Mouse (Mus musculus): ENCODE data around the gene Pter. TPM values are rescaled to one million over a fixed set of nuclear protein-coding genes. Genes with fewer than 3 reads are reported as not detected.

The Pter gene
- polyA plus RNA-seq, 1 experiment from 2014 or later = 6.5 TPM

GRCm38 (mm10) chr2:12984901-12985732 is 61.3 kb downstream of the Pter start:
- no peaks in the 10 kb centered on the region for H3K4me1 ChIP-seq (replicated peaks; ENCODE audit: control insufficient read depth, insufficient read depth, low read length)
- no peaks in the 10 kb centered on the region for H3K36me3 ChIP-seq (ENCODE audit: control insufficient read depth, insufficient read depth)
- H3K4me2 ChIP-seq (ENCODE audit: low read length) = no peak overlapping the region
- no peak overlapping the region for H3K9ac ChIP-seq (replicated peaks; ENCODE audit: low read depth, low read length)
- 32% methylated on average over 4 of the region's 4 CpGs for WGBS
- H3K9me3 ChIP-seq (ENCODE audit: control insufficient read depth, low read length) = no peaks in the 10 kb centered on the region
- no peak overlapping the region for H3K27ac ChIP-seq (ENCODE audit: low read length)
- H3K27me3 ChIP-seq (replicated peaks; ENCODE audit: control insufficient read depth, insufficient read depth, low read length) = no peaks in the 10 kb centered on the region
- H3K4me3 ChIP-seq (replicated peaks; ENCODE audit: low read length) = no peak overlapping the region
- peak; percentile 85 for ATAC-seq

GRCm38 (mm10) chr2:13000026-13000425 is 76.2 kb downstream of the Pter start:
- no peak overlapping the region for H3K4me3 ChIP-seq (replicated peaks; ENCODE audit: low read length)
- no peak overlapping the region for H3K27ac ChIP-seq (ENCODE audit: low read length)
- no peak overlapping the region for H3K4me2 ChIP-seq (ENCODE audit: low read length)
- no peaks in the 10 kb centered on the region for H3K36me3 ChIP-seq (ENCODE audit: control insufficient read depth, insufficient read depth)
- no peaks in the 10 kb centered on the region for H3K9me3 ChIP-seq (ENCODE audit: control insufficient read depth, low read length)
- H3K27me3 ChIP-seq (replicated peaks; ENCODE audit: control insufficient read depth, insufficient read depth, low read length) = no peaks in the 10 kb centered on the region
- 77% methylated on average over 2 of the region's 2 CpGs for WGBS
- ATAC-seq = no peak
- no peaks in the 10 kb centered on the region for H3K4me1 ChIP-seq (replicated peaks; ENCODE audit: control insufficient read depth, insufficient read depth, low read length)
- H3K9ac ChIP-seq (replicated peaks; ENCODE audit: low read depth, low read length) = no peak overlapping the region

GRCm38 (mm10) chr2:13008433-13008832 is 84.6 kb downstream of the Pter start:
- H3K4me2 ChIP-seq (ENCODE audit: low read length) = no peak overlapping the region
- no peaks in the 10 kb centered on the region for H3K36me3 ChIP-seq (ENCODE audit: control insufficient read depth, insufficient read depth)
- peaks cover 30% of the 10 kb centered on the region for H3K27me3 ChIP-seq (replicated peaks; ENCODE audit: control insufficient read depth, insufficient read depth, low read length)
- no peak for ATAC-seq
- H3K27ac ChIP-seq (ENCODE audit: low read length) = no peak overlapping the region
- WGBS = 68% methylated on average over 1 of the region's 1 CpGs
- no peaks in the 10 kb centered on the region for H3K9me3 ChIP-seq (ENCODE audit: control insufficient read depth, low read length)
- H3K4me3 ChIP-seq (replicated peaks; ENCODE audit: low read length) = no peak overlapping the region
- peaks cover 27% of the 10 kb centered on the region for H3K4me1 ChIP-seq (replicated peaks; ENCODE audit: control insufficient read depth, insufficient read depth, low read length)
- H3K9ac ChIP-seq (replicated peaks; ENCODE audit: low read depth, low read length) = no peak overlapping the region

GRCm38 (mm10) chr2:13009261-13009972 is 85.6 kb downstream of the Pter start:
- H3K4me1 ChIP-seq (replicated peaks; ENCODE audit: control insufficient read depth, insufficient read depth, low read length) = peaks cover 27% of the 10 kb centered on the region
- H3K9ac ChIP-seq (replicated peaks; ENCODE audit: low read depth, low read length) = peak overlapping the region; percentile 61; the same call in 1 of the 2 replicates
- peaks cover 30% of the 10 kb centered on the region for H3K27me3 ChIP-seq (replicated peaks; ENCODE audit: control insufficient read depth, insufficient read depth, low read length)
- peak overlapping the region; percentile 57 for H3K4me3 ChIP-seq (replicated peaks; ENCODE audit: low read length)
- H3K4me2 ChIP-seq (ENCODE audit: low read length) = peak overlapping the region; percentile 99
- H3K9me3 ChIP-seq (ENCODE audit: control insufficient read depth, low read length) = no peaks in the 10 kb centered on the region
- H3K36me3 ChIP-seq (ENCODE audit: control insufficient read depth, insufficient read depth) = no peaks in the 10 kb centered on the region
- peak; percentile 22; the same call in 1 of the 2 replicates for ATAC-seq
- H3K27ac ChIP-seq (ENCODE audit: low read length) = no peak overlapping the region
- WGBS = 6% methylated on average over 18 of the region's 18 CpGs

- peak overlapping the region; percentile 99 for H3K4me2 ChIP-seq (ENCODE audit: low read length)
- no peaks in the 10 kb centered on the region for H3K9me3 ChIP-seq (ENCODE audit: control insufficient read depth, low read length)
- ATAC-seq = peak; percentile 27
- no peak overlapping the region for H3K27ac ChIP-seq (ENCODE audit: low read length)
- 2% methylated on average over 31 of the region's 31 CpGs for WGBS
- H3K9ac ChIP-seq (replicated peaks; ENCODE audit: low read depth, low read length) = peak overlapping the region; percentile 61
- no peaks in the 10 kb centered on the region for H3K36me3 ChIP-seq (ENCODE audit: control insufficient read depth, insufficient read depth)
- peak overlapping the region; percentile 57 for H3K4me3 ChIP-seq (replicated peaks; ENCODE audit: low read length)
- peaks cover 27% of the 10 kb centered on the region for H3K4me1 ChIP-seq (replicated peaks; ENCODE audit: control insufficient read depth, insufficient read depth, low read length)
- peaks cover 30% of the 10 kb centered on the region for H3K27me3 ChIP-seq (replicated peaks; ENCODE audit: control insufficient read depth, insufficient read depth, low read length)
Observed at GRCm38 (mm10) chr2:13010030-13010459, 86.2 kb downstream of the Pter start.

GRCm38 (mm10) chr2:13010460-13011341 is 86.9 kb downstream of the Pter start:
- WGBS = under 1% methylated on average over 74 of the region's 75 CpGs
- H3K27ac ChIP-seq (ENCODE audit: low read length) = no peak overlapping the region

GRCm38 (mm10) chr2:13011472-13011871 is 87.6 kb downstream of the Pter start, which contains the start of gene C1ql3:
TSS of gene C1ql3 (minus strand) at chr2:13011806.
- H3K4me2 ChIP-seq (ENCODE audit: low read length) = peak within 1 kb of the TSS; percentile 99
- peaks cover 30% of the 10 kb centered on the region for H3K27me3 ChIP-seq (replicated peaks; ENCODE audit: control insufficient read depth, insufficient read depth, low read length)

More at GRCm38 (mm10) chr2:13010460-13011341, 86.9 kb downstream of the Pter start:
- Histone ChIP-seq H3K4me2 (ENCODE audit: low read length) (peak overlapping the region; percentile 99), H3K9me3 (ENCODE audit: control insufficient read depth, low read length) (no peaks in the 10 kb centered on the region), H3K36me3 (ENCODE audit: control insufficient read depth, insufficient read depth) (no peaks in the 10 kb centered on the region), H3K9ac (replicated peaks; ENCODE audit: low read depth, low read length) (peak overlapping the region; percentile 61), H3K4me1 (replicated peaks; ENCODE audit: control insufficient read depth, insufficient read depth, low read length) (peaks cover 27% of the 10 kb centered on the region), H3K4me3 (replicated peaks; ENCODE audit: low read length) (peak overlapping the region; percentile 57), H3K27me3 (replicated peaks; ENCODE audit: control insufficient read depth, insufficient read depth, low read length) (peaks cover 30% of the 10 kb centered on the region)
- peak; percentile 62 for ATAC-seq

GRCm38 (mm10) chr2:13011973-13012372 is 88.1 kb downstream of the Pter start:
- no peak overlapping the region for H3K9ac ChIP-seq (replicated peaks; ENCODE audit: low read depth, low read length)

More at GRCm38 (mm10) chr2:13011472-13011871, 87.6 kb downstream of the Pter start, which contains the start of gene C1ql3:
- peak within 1 kb of the TSS; percentile 57 for H3K4me3 ChIP-seq (replicated peaks; ENCODE audit: low read length)
- peaks cover 27% of the 10 kb centered on the region for H3K4me1 ChIP-seq (replicated peaks; ENCODE audit: control insufficient read depth, insufficient read depth, low read length)
- no peaks in the 10 kb centered on the region for H3K36me3 ChIP-seq (ENCODE audit: control insufficient read depth, insufficient read depth)
- no peak within 1 kb of the TSS for H3K27ac ChIP-seq (ENCODE audit: low read length)
- no peaks in the 10 kb centered on the region for H3K9me3 ChIP-seq (ENCODE audit: control insufficient read depth, low read length)
- peak; percentile 67 for ATAC-seq
- peak within 1 kb of the TSS; percentile 61 for H3K9ac ChIP-seq (replicated peaks; ENCODE audit: low read depth, low read length)
- under 1% methylated on average over 19 of the region's 19 CpGs for WGBS

More at GRCm38 (mm10) chr2:13011973-13012372, 88.1 kb downstream of the Pter start:
- Histone ChIP-seq H3K4me1 (replicated peaks; ENCODE audit: control insufficient read depth, insufficient read depth, low read length) (peaks cover 27% of the 10 kb centered on the region), H3K36me3 (ENCODE audit: control insufficient read depth, insufficient read depth) (no peaks in the 10 kb centered on the region), H3K27me3 (replicated peaks; ENCODE audit: control insufficient read depth, insufficient read depth, low read length) (peaks cover 30% of the 10 kb centered on the region), H3K4me2 (ENCODE audit: low read length) (peak overlapping the region; percentile 99), H3K4me3 (replicated peaks; ENCODE audit: low read length) (peak overlapping the region; percentile 57), H3K27ac (ENCODE audit: low read length) (no peak overlapping the region), H3K9me3 (ENCODE audit: control insufficient read depth, low read length) (no peaks in the 10 kb centered on the region)
- ATAC-seq = no peak
- 36% methylated on average over 3 of the region's 3 CpGs for WGBS
